Mouse (Mus musculus): ENCODE results near the gene Rab3ip. TPM values are rescaled to one million over a fixed set of nuclear protein-coding genes. Genes with fewer than 3 reads are reported as not detected.

Rab3ip gene
- polyA plus RNA-seq (2015; fragmentation: Nextera tagmentation; extraction: Ambion mirVana): 32.8 and 34.4 TPM in 2 replicates

DNA sequence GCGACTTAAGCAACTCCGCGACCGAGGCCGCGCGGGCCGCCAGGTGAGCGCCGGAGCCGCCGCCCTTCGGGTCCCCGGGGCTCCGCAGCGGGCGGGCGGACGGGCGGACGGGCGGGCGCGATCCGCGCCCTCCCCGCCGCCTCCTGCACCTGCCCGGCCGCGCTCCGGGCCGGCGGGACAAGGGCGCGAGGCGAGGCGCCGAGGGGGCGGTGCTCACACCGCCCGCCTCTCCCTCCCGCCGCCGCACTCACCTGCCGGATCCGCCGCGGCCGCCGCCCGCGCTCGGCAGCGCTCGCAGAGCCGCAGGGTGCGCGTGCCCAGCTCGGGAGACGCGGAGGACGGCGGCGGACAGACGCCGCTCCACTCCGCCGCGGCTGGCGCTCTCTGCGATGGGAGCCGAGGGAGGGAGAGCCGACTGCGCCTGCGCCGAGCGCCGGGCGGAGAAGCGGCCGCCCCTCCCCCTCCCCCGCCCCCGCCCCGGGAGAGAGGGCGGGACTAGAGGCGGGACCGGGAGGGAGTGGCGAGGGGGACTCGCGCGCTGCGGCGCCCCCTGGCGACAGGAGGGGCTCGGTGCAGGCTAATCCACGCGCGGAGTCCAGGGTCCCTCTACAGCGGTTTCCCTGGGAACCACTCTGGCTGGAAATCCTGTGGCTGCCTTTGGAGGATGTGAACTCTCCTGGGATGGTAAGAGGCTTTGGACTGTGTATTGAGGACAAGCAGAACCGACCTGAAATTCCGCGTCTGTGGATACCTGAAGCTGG is at the start of gene Rab3ip:
Gene Rab3ip, minus strand, starts transcription at position 761 of the 761 bp plus-strand sequence.
- peak within 1 kb of the TSS; percentile 81 for H3K9ac ChIP-seq (ENCODE audit: low read depth, low read length)
- no peaks in the 10 kb centered on the region for H3K36me3 ChIP-seq (ENCODE audit: control insufficient read depth, insufficient read depth, low read length)
- peak; percentile 91 for ATAC-seq
- no peaks in the 10 kb centered on the region for H3K27me3 ChIP-seq (replicated peaks; ENCODE audit: control insufficient read depth, insufficient read depth, low read length)
- 1% methylated on average over 42 of the region's 103 CpGs for whole genome bisulfite sequencing
- peak within 1 kb of the TSS; percentile 69 for H3K4me2 ChIP-seq (ENCODE audit: low read depth, low read length)
- peaks cover 7% of the 10 kb centered on the region; the same call in 1 of the 2 replicates for H3K4me1 ChIP-seq (ENCODE audit: control insufficient read depth, insufficient read depth, low read length)
- H3K27ac ChIP-seq (ENCODE audit: low read length): peak within 1 kb of the TSS; percentile 89
- peaks cover 3% of the 10 kb centered on the region; the same call in 1 of the 2 replicates for H3K9me3 ChIP-seq (ENCODE audit: control insufficient read depth, low read length)
- peak within 1 kb of the TSS; percentile 69 for H3K4me3 ChIP-seq (ENCODE audit: low read length)

DNA sequence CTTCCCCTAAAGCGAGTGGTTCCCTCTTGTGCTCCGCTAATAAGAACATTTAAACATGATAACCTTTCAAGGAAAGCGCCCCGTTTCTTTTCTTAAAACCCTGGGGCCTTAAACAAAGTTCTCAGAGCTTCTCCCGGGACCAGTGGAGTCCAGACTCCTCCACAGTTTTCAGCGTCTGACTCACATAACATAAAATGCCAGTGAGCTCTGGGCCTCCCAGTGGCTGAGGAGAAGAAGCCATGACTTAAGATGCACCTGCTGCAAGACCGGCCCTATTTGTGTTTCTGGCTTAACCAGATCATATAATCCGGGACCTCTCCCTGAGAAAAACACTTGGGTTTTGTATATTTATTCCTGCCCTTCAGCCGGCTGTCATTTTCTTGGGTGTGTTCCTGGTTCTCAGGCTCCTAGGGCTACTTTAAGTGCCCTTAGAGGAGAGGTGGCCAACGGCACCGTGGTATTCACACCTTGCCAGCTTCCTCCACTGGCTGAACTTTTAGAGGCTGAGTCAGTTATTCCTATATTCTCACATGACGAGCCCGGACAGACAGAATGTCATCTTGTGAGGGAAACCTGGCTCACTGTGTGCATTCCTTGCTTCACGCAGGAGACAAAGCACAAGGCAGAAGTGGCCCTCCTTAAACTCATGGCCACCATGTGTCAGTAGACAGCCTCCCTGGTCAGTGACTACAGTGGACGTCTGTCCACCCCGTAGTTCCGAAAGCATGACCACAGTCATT is 48.3 kb upstream of the Rab3ip start:
- Histone ChIP-seq H3K4me1 (ENCODE audit: control insufficient read depth, insufficient read depth, low read length) (0 out of 2 replicates have a peak, but pooled peaks cover 7% of the 10 kb centered on the region), H3K4me3 (ENCODE audit: low read length) (no peak overlapping the region), H3K4me2 (ENCODE audit: low read depth, low read length) (no peak overlapping the region), H3K27ac (ENCODE audit: low read length) (no peak overlapping the region), H3K27me3 (replicated peaks; ENCODE audit: control insufficient read depth, insufficient read depth, low read length) (no peaks in the 10 kb centered on the region), H3K36me3 (ENCODE audit: control insufficient read depth, insufficient read depth, low read length) (no peaks in the 10 kb centered on the region), H3K9me3 (ENCODE audit: control insufficient read depth, low read length) (no peaks in the 10 kb centered on the region), H3K9ac (ENCODE audit: low read depth, low read length) (no peak overlapping the region)
- WGBS: 77% methylated on average over 17 of the region's 17 CpGs
- ATAC-seq: no peak

DNA sequence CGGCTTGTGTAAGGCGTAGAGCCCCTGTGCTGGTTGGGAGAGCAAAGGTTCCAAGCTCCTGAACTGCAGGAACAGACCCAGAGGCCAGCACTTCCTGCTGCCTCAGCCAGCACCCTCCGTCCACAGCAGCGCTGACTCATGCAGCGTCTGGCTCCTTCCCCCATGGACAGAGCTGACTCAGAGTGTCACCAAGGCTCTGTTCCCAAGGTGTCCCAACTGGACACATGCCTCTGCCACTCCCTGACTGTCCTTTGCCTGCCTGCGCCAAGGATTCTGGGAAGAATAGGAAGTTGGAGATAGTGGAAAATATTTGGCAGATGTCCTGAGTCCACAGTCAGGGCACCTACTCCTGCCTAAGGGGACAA is 45.6 kb upstream of the Rab3ip start:
- ATAC-seq: peak; percentile 97
- H3K4me3 ChIP-seq (ENCODE audit: low read length): no peak overlapping the region
- H3K4me2 ChIP-seq (ENCODE audit: low read depth, low read length): peak overlapping the region; percentile 21; the same call in 1 of the 2 replicates
- WGBS: 40% methylated on average over 6 of the region's 6 CpGs
- no peaks in the 10 kb centered on the region for H3K27me3 ChIP-seq (replicated peaks; ENCODE audit: control insufficient read depth, insufficient read depth, low read length)
- H3K27ac ChIP-seq (ENCODE audit: low read length): peak overlapping the region; percentile 62
- no peaks in the 10 kb centered on the region for H3K36me3 ChIP-seq (ENCODE audit: control insufficient read depth, insufficient read depth, low read length)
- H3K9ac ChIP-seq (ENCODE audit: low read depth, low read length): peak overlapping the region; percentile 22; the same call in 1 of the 2 replicates
- 0 out of 2 replicates have a peak, but pooled peaks cover 7% of the 10 kb centered on the region for H3K4me1 ChIP-seq (ENCODE audit: control insufficient read depth, insufficient read depth, low read length)
- H3K9me3 ChIP-seq (ENCODE audit: control insufficient read depth, low read length): no peaks in the 10 kb centered on the region

DNA sequence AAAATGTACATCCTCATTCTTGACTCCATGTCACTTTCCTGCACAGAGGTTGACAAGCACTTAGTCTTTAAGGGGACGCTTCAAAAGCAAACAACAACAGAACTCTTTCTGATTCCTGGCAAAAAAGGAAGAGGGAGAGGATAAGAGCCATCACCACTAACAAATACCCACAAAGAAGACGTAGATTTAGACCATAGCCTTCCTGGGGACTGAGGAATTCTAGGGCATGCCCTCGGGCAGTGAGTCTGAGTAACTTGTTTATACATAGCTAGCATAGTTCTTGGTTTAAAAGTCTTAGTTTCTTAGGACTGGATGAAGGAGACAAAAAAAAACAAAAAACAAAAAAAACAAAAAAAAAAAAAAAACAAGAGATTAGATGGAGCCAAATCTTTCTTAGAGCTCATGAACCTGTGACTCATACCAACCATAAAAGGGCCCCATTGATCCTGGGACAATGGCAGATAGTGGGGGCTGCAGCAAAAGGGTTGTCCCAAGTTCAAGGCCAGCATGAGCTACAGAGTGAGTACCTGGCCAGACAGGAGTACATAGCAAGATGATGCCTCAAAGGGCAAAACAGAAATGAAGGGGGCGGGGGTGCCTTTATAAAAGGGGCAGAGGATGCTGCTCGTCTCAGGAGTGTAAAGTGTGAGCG is 45.1 kb upstream of the Rab3ip start:
- ATAC-seq: peak; percentile 75
- peak overlapping the region; percentile 22; the same call in 1 of the 2 replicates for H3K9ac ChIP-seq (ENCODE audit: low read depth, low read length)
- peak overlapping the region; percentile 21; the same call in 1 of the 2 replicates for H3K4me2 ChIP-seq (ENCODE audit: low read depth, low read length)
- no peak overlapping the region for H3K4me3 ChIP-seq (ENCODE audit: low read length)
- H3K9me3 ChIP-seq (ENCODE audit: control insufficient read depth, low read length): no peaks in the 10 kb centered on the region
- no peaks in the 10 kb centered on the region for H3K36me3 ChIP-seq (ENCODE audit: control insufficient read depth, insufficient read depth, low read length)
- H3K27ac ChIP-seq (ENCODE audit: low read length): peak overlapping the region; percentile 62
- WGBS: 55% methylated on average over 6 of the region's 6 CpGs
- H3K4me1 ChIP-seq (ENCODE audit: control insufficient read depth, insufficient read depth, low read length): 0 out of 2 replicates have a peak, but pooled peaks cover 7% of the 10 kb centered on the region
- no peaks in the 10 kb centered on the region for H3K27me3 ChIP-seq (replicated peaks; ENCODE audit: control insufficient read depth, insufficient read depth, low read length)

DNA sequence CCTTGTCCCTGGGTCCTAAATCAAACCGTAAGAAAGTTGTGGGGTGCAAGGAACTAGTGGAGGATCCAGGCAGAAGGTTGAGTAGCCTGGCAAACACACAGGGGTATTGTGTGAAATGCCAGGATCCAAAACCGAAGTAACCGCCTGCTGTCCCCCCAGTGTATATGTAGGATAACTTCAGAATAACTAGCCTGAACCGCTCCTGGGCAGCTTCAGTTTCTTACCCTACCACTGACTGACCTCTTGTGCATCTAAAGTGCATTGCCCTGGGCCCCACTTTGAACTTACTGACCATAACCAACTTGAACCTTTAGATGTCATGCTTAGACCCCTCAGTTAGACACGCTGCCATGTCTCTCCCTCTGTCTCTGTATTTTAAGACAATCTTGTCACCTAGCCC is 44.6 kb upstream of the Rab3ip start:
- no peaks in the 10 kb centered on the region for H3K9me3 ChIP-seq (ENCODE audit: control insufficient read depth, low read length)
- no peaks in the 10 kb centered on the region for H3K36me3 ChIP-seq (ENCODE audit: control insufficient read depth, insufficient read depth, low read length)
- H3K27me3 ChIP-seq (replicated peaks; ENCODE audit: control insufficient read depth, insufficient read depth, low read length): no peaks in the 10 kb centered on the region
- H3K27ac ChIP-seq (ENCODE audit: low read length): no peak overlapping the region
- H3K9ac ChIP-seq (ENCODE audit: low read depth, low read length): no peak overlapping the region
- H3K4me2 ChIP-seq (ENCODE audit: low read depth, low read length): no peak overlapping the region
- ATAC-seq: no peak
- 0 out of 2 replicates have a peak, but pooled peaks cover 7% of the 10 kb centered on the region for H3K4me1 ChIP-seq (ENCODE audit: control insufficient read depth, insufficient read depth, low read length)
- WGBS: 81% methylated on average over 5 of the region's 5 CpGs
- no peak overlapping the region for H3K4me3 ChIP-seq (ENCODE audit: low read length)

DNA sequence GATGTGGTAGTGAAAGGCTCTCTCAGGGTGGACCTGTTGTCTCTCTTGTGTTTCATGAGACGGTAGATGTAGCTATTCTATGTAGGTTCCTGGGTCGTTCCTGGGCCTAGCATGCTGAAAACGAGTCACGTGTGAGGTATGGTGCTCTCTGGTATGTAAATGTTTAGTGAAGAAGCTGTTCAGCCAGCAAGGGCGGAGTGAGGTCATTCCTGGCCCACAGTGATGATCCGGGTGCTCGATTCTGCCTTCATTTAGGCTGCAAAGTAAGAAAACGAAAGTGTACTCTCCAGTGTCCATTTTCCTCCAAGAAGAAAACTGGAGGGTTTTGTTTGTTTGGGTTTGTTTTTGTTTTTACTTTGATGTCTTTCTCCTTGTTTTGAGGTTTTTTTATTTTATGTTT is 43.4 kb upstream of the Rab3ip start:
- H3K27me3 ChIP-seq (replicated peaks; ENCODE audit: control insufficient read depth, insufficient read depth, low read length): no peaks in the 10 kb centered on the region
- no peaks in the 10 kb centered on the region for H3K9me3 ChIP-seq (ENCODE audit: control insufficient read depth, low read length)
- H3K36me3 ChIP-seq (ENCODE audit: control insufficient read depth, insufficient read depth, low read length): no peaks in the 10 kb centered on the region
- 0 out of 2 replicates have a peak, but pooled peaks cover 7% of the 10 kb centered on the region for H3K4me1 ChIP-seq (ENCODE audit: control insufficient read depth, insufficient read depth, low read length)
- H3K9ac ChIP-seq (ENCODE audit: low read depth, low read length): no peak overlapping the region
- 59% methylated on average over 8 of the region's 8 CpGs for WGBS
- no peak overlapping the region for H3K27ac ChIP-seq (ENCODE audit: low read length)
- ATAC-seq: no peak
- H3K4me2 ChIP-seq (ENCODE audit: low read depth, low read length): no peak overlapping the region
- H3K4me3 ChIP-seq (ENCODE audit: low read length): no peak overlapping the region

DNA sequence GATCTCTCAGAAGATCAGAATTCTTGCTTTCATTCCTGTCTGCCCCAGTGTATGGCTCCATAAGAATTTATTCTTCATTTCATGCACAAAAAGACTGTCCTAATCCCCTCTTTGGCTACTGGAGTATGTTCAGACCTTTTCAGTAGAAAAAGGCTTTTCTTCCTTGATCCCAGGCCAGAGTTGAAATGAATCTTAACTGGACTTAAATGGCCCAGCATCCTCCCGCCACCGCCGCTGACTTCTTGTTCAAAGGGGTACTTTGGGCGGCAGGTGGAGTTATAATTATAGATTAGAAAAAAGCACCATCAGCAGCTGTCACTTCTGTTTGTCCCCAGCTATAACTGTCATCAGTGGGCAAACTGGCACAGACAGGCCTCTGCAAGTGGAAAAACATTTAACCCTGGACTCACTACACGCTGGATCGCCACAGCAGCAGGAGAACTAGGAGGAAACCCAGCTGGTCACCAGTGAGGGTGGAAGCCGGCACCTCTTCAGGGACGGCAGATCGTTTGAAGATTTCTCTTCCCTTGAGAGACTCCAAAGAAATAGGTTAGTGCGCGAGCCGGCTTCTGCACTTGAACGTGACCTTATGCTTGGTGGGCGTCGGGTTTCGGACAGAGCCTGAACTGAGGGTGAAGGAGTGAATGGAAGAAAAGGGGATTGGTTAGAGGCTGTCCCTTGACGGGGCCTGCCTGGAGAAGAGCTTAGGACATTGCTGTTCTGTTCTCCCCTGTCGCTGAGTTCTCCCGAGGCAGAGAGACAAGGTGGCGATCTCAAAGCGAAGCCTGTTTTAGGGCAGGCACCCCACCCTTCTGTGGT is 35.9 kb upstream of the Rab3ip start, which contains the start of gene Best3:
Gene Best3, plus strand, starts transcription at position 51 of the 819 bp plus-strand sequence.
- no peaks in the 10 kb centered on the region for H3K4me1 ChIP-seq (ENCODE audit: control insufficient read depth, insufficient read depth, low read length)
- ATAC-seq: no peak
- no peak within 1 kb of the TSS for H3K4me2 ChIP-seq (ENCODE audit: low read depth, low read length)
- H3K4me3 ChIP-seq (ENCODE audit: low read length): no peak within 1 kb of the TSS
- no peak within 1 kb of the TSS for H3K27ac ChIP-seq (ENCODE audit: low read length)
- no peak within 1 kb of the TSS for H3K9ac ChIP-seq (ENCODE audit: low read depth, low read length)
- no peaks in the 10 kb centered on the region for H3K36me3 ChIP-seq (ENCODE audit: control insufficient read depth, insufficient read depth, low read length)
- no peaks in the 10 kb centered on the region for H3K27me3 ChIP-seq (replicated peaks; ENCODE audit: control insufficient read depth, insufficient read depth, low read length)
- 54% methylated on average over 21 of the region's 21 CpGs for WGBS
- H3K9me3 ChIP-seq (ENCODE audit: control insufficient read depth, low read length): no peaks in the 10 kb centered on the region

DNA sequence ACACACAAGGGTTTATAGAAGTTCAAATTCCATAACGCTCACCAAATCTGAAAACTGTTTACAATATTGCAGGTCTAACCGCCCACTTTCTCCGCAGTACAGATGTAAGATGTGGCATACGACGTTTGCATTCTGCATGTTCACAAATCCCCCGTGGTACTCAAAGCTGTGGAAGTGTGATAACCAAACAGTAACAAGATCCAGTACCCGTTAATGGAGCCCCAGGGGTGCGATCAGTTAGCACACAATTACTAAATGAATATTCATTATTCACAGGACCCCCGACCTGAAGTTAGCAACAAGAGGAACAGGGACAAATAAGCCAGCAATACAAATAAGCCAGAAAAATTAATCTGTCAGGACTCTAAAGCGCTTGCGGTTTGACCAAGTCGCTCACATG is 34.3 kb upstream of the Rab3ip start:
- Histone ChIP-seq H3K9ac (ENCODE audit: low read depth, low read length) (no peak overlapping the region), H3K4me3 (ENCODE audit: low read length) (no peak overlapping the region), H3K27me3 (replicated peaks; ENCODE audit: control insufficient read depth, insufficient read depth, low read length) (no peaks in the 10 kb centered on the region), H3K27ac (ENCODE audit: low read length) (no peak overlapping the region), H3K4me2 (ENCODE audit: low read depth, low read length) (no peak overlapping the region), H3K36me3 (ENCODE audit: control insufficient read depth, insufficient read depth, low read length) (no peaks in the 10 kb centered on the region), H3K4me1 (ENCODE audit: control insufficient read depth, insufficient read depth, low read length) (no peaks in the 10 kb centered on the region), H3K9me3 (ENCODE audit: control insufficient read depth, low read length) (no peaks in the 10 kb centered on the region)
- no peak for ATAC-seq
- WGBS: 63% methylated on average over 12 of the region's 12 CpGs

Data from intestine, embryonic 16.5 days (tissue).